16 mouse cellular contexts compared by ENCODE assay signal in the genomic region with DNA sequence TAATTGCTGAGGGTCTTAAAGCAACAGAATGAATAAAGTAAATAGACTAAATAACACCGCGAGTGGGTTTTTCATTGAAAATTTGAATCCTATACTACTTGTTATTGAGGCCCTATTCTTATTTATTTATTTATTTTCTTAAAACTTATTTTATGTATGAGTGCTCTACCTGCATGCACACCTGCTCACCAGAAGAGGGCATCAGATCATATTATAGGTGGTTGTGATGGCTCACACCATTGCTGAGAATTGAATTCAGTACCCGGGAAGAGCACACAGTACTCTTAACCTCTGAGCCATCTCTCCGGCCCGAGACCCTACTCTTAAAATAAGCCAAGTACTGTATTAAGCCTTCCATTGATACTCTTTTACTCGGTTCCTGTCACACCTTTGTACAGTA. TPM values are rescaled to one million over a fixed set of nuclear protein-coding genes. Genes with fewer than 3 reads are reported as not detected.
DNase-seq lines count a peak whose midpoint lies in the region; ATAC-seq and TF ChIP-seq lines count a peak whose summit lies in the region.
"Had no signal": no experiment of that assay in that cellular context is flagged by ENCODE, and none has a peak within 500 bp of the region (broad histone marks: within the 10 kb centered on the region; RNA-seq: fewer than 3 reads in every experiment).

No protein-coding gene starts in this region.

- peak; percentile 55 for TF ChIP-seq CTCF in kidney, postnatal 0 days (IDR thresholded peaks at IDR 0.05; ENCODE audit: low read depth)
- no peak for TF ChIP-seq CTCF in thymus, adult 2 months (IDR thresholded peaks at IDR 0.05; ENCODE audit: borderline replicate concordance, control insufficient read depth, extremely low read depth, insufficient read depth, low read length, poor library complexity)

- H3K4me1 ChIP-seq in kidney, postnatal 0 days (replicated peaks; ENCODE audit: insufficient read depth, low read length), result no peaks in the 10 kb centered on the region; the same call in 1 of the 2 replicates
- peaks cover 9% of the 10 kb centered on the region for H3K4me1 ChIP-seq in thymus, adult 2 months (replicated peaks; ENCODE audit: control insufficient read depth, insufficient read depth, low read length)

- no peaks in the 10 kb centered on the region for H3K27me3 ChIP-seq in kidney, postnatal 0 days (ENCODE audit: insufficient read depth, low read length)
- H3K27me3 ChIP-seq in thymus, adult 2 months (ENCODE audit: control insufficient read depth, insufficient read depth, low read length), result no peaks in the 10 kb centered on the region

- no peak overlapping the region for H3K4me3 ChIP-seq in kidney, postnatal 0 days (replicated peaks; ENCODE audit: low read depth, low read length)
- H3K4me3 ChIP-seq in thymus, adult 2 months (ENCODE audit: control insufficient read depth, insufficient read depth, low read length), result no peak overlapping the region
- H3K4me3 ChIP-seq: heart, embryonic 10.5 days; midbrain, embryonic 12.5 days had no signal

- ATAC-seq in kidney, postnatal 0 days (replicated peaks; ENCODE audit: low FRiP score, low read depth), result no peak

- H3K36me3 ChIP-seq in kidney, postnatal 0 days (ENCODE audit: insufficient read depth, low read length), result no peaks in the 10 kb centered on the region
- H3K36me3 ChIP-seq in thymus, adult 2 months (ENCODE audit: control insufficient read depth, insufficient read depth, low read length), result no peaks in the 10 kb centered on the region
- H3K36me3 ChIP-seq: heart, embryonic 10.5 days; midbrain, embryonic 12.5 days had no signal

- WGBS in kidney, postnatal 0 days, result 87% methylated on average over 6 of the region's 6 CpGs
- 84% methylated on average over 6 of the region's 6 CpGs for WGBS in thymus, adult 2 months

- DNase-seq in kidney, postnatal 0 days (ENCODE audit: low spot score), result no peak
- DNase-seq in kidney, postnatal 10 days, result no peak
- DNase-seq in thymus, adult 2 months, result peak; percentile 9
- DNase-seq in thymus, adult 18-20 months, result no peak
- DNase-seq in R1 (ENCODE audit: low read depth, low spot score), result peak; percentile 52
- no peak for DNase-seq in adrenal gland, postnatal 10 days
- no peak for DNase-seq in heart, postnatal 4 days
- DNase-seq: adrenal gland, adult 2 months; cerebellum, postnatal 14 days; kidney, adult 8-10 months; layer of hippocampus, adult 9-11 months; left cerebral cortex, postnatal 4 days; lung, postnatal 14 days had no signal

- no peak overlapping the region for H3K27ac ChIP-seq in kidney, postnatal 0 days
- H3K27ac ChIP-seq in thymus, adult 2 months (ENCODE audit: control insufficient read depth, insufficient read depth, low read length), result no peak overlapping the region
- H3K27ac ChIP-seq: heart, embryonic 10.5 days; midbrain, embryonic 12.5 days had no signal

- no peak for TF ChIP-seq POLR2A in thymus, adult 2 months (IDR thresholded peaks at IDR 0.05; ENCODE audit: control insufficient read depth, extremely low read depth, insufficient read depth, low read length, poor library complexity)

- no peak overlapping the region for H3K4me2 ChIP-seq in kidney, postnatal 0 days (ENCODE audit: low read length)
- H3K4me2 ChIP-seq: midbrain, embryonic 12.5 days had no signal

- no peaks in the 10 kb centered on the region for H3K9me3 ChIP-seq in kidney, postnatal 0 days (replicated peaks; ENCODE audit: low read length)
- H3K9me3 ChIP-seq: heart, embryonic 10.5 days; midbrain, embryonic 12.5 days had no signal

- no peak overlapping the region for H3K9ac ChIP-seq in kidney, postnatal 0 days (ENCODE audit: low read depth, low read length)
- H3K9ac ChIP-seq: midbrain, embryonic 12.5 days had no signal

RNA-seq across cellular contexts. Expression of a gene that starts 2.7 kb away (rescaled TPM):
- polyA plus RNA-seq in kidney, postnatal 0 days (2015; fragmentation: Nextera tagmentation; extraction: Ambion mirVana), result 2.3 and 2.8 TPM in 2 replicates
- 1.5 and 2.2 TPM in 2 replicates for polyA plus RNA-seq in thymus, adult 2 months (2012; rRNA removed)
- 1 to 10 TPM; 2.0 to 3.4 TPM for total RNA-seq in adrenal gland, postnatal 10 days (2021)
- total RNA-seq in heart, postnatal 4 days (2021), result 1 to 10 TPM; 3.6 to 4.3 TPM

RNA-seq across cellular contexts. Expression of a gene that starts 25.9 kb away (rescaled TPM):
- polyA plus RNA-seq in kidney, postnatal 0 days (2015; fragmentation: Nextera tagmentation; extraction: Ambion mirVana), result not detected in 2 replicates
- 10.3 and 13.8 TPM in 2 replicates for polyA plus RNA-seq in thymus, adult 2 months (2012; rRNA removed)
- 10 to 100 TPM in 1 of 2 experiments, 1 to 10 TPM in 1; 8.3 to 19.9 TPM for total RNA-seq in adrenal gland, postnatal 10 days (2021)
- total RNA-seq in heart, postnatal 4 days (2021), result under 1 TPM; 0.25 to 0.43 TPM
- total RNA-seq: adrenal gland, adult 2 months; left cerebral cortex, postnatal 4 days had no signal
- polyA plus RNA-seq: adrenal gland, adult 2 months; embryonic facial prominence, embryonic 11.5 days; heart, embryonic 10.5 days had no signal

RNA-seq across cellular contexts. Expression of a gene that starts 41.6 kb away (rescaled TPM):
- polyA plus RNA-seq in kidney, postnatal 0 days (2015; fragmentation: Nextera tagmentation; extraction: Ambion mirVana), result 53.2 and 57.1 TPM in 2 replicates
- 41.0 and 43.4 TPM in 2 replicates for polyA plus RNA-seq in thymus, adult 2 months (2012; rRNA removed)
- total RNA-seq in adrenal gland, postnatal 10 days (2021), result 10 to 100 TPM; 83.3 to 99.7 TPM
- 100 to 1,000 TPM; 120 to 122 TPM for total RNA-seq in heart, postnatal 4 days (2021)

Comparison
In these comparisons a context has a peak if more than half of its experiments do, and no peak if none do; other contexts are left out.
1. DNase-seq: peak in thymus, adult 2 months (single experiment) and R1 (single experiment); none in kidney, postnatal 0 days (single experiment), kidney, postnatal 10 days (single experiment), thymus, adult 18-20 months (0 of 2), adrenal gland, postnatal 10 days (single experiment) and heart, postnatal 4 days (single experiment).
2. RNA of a gene that starts 25.9 kb away (total RNA-seq): 8.3 to 19.9 TPM in adrenal gland, postnatal 10 days; 0.25 to 0.43 TPM in heart, postnatal 4 days; every median in the first group is over 4 times any median in the second.